Mouse (Mus musculus): ENCODE measurements around the gene Abtb2. TPM values are rescaled to one million over a fixed set of nuclear protein-coding genes. Genes with fewer than 3 reads are reported as not detected.

The Abtb2 gene
- polyA plus RNA-seq, 1 experiment from 2014 or later, result 0.14 TPM

DNA sequence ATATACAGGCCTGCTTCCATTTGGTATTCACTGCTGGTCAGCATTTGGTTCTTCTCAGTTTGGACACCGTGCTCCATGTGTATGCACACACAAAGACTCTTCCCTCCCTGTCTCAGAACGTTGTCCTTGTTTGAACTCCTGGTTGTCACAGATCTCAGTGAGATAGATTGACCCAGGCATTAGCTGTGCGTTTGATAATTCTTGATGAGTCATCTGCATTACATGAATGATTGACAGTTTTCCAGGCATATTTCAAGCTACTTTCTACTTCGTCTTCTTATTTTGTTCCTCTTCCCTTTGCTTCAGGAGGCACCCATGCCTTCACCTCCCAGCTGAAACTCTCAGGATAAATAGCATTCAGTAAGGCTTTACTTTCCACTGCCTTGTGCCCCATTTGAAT lies 107.5 kb downstream of the Abtb2 start:
- Histone ChIP-seq H3K36me3 (ENCODE audit: inconsistent target) (no peaks in the 10 kb centered on the region), H3K4me3 (ENCODE audit: inconsistent target) (no peak overlapping the region), H3K27ac (no peak overlapping the region; the same call in 1 of the 2 replicates), H3K79me2 (ENCODE audit: inconsistent target) (no peaks in the 10 kb centered on the region)
- WGBS (ENCODE audit: missing documents), result 42% methylated on average over 4 of the region's 4 CpGs

DNA sequence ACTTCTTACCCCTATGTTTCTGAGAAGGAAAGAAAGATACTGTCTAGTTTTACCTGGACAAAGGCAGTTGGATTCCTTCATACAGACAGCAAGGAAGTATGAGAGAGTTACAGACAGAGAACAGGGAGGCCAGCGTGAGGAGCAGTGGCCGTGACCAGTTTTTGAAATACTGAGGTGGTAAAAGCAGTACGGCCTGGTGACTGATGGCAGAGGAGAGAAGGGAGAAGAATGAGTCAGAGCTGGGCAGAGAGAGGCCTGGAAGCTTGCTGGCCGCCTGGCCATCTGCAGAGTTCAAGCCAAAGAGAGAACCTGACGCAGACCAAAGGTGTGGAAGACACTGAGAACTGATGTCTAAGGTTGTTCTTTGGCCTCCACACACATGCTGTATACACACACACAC lies 109.3 kb downstream of the Abtb2 start:
- 85% methylated on average over 5 of the region's 5 CpGs for WGBS (ENCODE audit: missing documents)
- Histone ChIP-seq H3K27ac (no peak overlapping the region), H3K79me2 (ENCODE audit: inconsistent target) (no peaks in the 10 kb centered on the region), H3K36me3 (ENCODE audit: inconsistent target) (no peaks in the 10 kb centered on the region), H3K4me3 (ENCODE audit: inconsistent target) (no peak overlapping the region)

DNA sequence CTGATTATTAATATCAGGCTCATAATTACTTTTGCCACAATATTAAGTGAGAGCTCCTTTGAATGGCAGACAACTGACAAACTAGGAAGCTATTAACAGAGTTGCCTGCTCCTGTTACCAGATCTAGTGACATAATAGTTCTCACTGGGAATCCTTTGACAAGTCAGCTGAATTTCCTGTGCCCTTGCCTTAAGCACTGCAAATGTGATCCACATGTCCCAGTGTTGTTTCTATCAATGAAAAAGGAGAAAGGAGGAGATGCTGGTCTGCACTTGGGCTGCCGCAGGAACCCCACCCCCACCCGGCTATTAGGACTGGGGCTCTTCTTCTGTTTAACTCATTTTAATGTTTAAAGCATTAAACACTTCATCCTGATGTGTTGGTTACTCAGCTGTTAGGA lies 110.7 kb downstream of the Abtb2 start:
- Histone ChIP-seq H3K79me2 (ENCODE audit: inconsistent target) (no peaks in the 10 kb centered on the region), H3K36me3 (ENCODE audit: inconsistent target) (no peaks in the 10 kb centered on the region), H3K27ac (no peak overlapping the region), H3K4me3 (ENCODE audit: inconsistent target) (no peak overlapping the region)
- WGBS (ENCODE audit: missing documents), result 89% methylated on average over 2 of the region's 2 CpGs

DNA sequence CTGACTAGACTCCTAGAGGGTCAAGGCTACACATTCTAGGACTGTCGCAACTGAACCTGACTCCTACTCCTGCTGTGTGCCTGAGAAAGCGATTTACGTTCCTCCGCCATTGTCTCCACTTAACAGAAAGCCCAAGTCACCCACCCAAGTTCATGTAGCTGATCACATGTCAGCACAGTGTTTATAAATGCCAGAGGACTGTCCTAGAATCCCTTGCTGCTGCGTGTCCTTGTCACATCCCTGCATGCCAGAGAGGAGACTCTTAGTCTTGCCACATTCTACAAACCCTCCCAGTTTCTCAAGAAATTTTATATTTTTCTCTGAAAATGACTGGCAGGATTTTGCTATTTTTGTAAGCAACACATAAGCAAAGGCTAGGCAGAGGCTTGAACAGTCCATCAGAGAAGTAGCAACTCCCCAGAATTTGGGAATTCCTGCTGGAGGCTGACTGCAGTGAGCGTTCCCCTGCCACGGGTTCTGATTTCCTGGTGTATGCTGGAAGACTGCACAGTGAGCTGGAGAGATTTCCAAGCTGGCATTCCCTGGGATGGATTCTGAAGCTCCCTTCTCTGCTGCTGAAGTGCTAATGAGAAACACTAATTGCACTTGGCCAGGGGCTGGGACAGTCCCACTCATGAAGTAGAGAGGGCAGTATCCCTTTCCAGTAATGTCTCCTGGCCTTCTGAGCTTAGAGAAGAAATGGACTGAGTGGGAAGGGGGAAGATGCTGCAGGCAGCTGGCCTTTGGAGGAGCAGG lies 111.7 kb downstream of the Abtb2 start:
- Histone ChIP-seq H3K27ac (no peak overlapping the region), H3K36me3 (ENCODE audit: inconsistent target) (no peaks in the 10 kb centered on the region), H3K4me3 (ENCODE audit: inconsistent target) (no peak overlapping the region), H3K79me2 (ENCODE audit: inconsistent target) (no peaks in the 10 kb centered on the region)
- 100% methylated on average over 7 of the region's 7 CpGs for WGBS (ENCODE audit: missing documents)

DNA sequence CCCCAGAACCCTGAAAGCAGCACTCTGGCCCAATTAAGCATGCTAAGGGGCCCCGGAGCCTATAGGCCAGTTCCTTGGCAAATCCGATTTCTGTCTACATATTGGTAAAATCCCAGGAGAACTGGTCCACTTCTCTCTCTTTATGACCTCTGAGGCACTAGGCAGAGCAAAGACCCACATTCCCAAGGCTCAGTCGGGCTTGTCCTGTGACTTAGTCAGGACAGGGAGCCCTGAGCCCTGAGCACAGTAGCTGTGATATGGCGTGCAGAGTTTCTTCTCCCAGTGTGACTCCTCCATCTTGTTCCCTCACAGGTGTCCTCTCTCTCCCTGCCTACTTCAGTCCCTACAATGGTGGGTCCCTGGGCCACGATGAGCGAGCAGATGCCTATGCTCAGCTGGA lies 112.3 kb downstream of the Abtb2 start:
- H3K79me2 ChIP-seq (ENCODE audit: inconsistent target), result no peaks in the 10 kb centered on the region
- no peak overlapping the region for H3K27ac ChIP-seq
- H3K36me3 ChIP-seq (ENCODE audit: inconsistent target), result no peaks in the 10 kb centered on the region
- no peak overlapping the region for H3K4me3 ChIP-seq (ENCODE audit: inconsistent target)
- WGBS (ENCODE audit: missing documents), result 92% methylated on average over 5 of the region's 6 CpGs

DNA sequence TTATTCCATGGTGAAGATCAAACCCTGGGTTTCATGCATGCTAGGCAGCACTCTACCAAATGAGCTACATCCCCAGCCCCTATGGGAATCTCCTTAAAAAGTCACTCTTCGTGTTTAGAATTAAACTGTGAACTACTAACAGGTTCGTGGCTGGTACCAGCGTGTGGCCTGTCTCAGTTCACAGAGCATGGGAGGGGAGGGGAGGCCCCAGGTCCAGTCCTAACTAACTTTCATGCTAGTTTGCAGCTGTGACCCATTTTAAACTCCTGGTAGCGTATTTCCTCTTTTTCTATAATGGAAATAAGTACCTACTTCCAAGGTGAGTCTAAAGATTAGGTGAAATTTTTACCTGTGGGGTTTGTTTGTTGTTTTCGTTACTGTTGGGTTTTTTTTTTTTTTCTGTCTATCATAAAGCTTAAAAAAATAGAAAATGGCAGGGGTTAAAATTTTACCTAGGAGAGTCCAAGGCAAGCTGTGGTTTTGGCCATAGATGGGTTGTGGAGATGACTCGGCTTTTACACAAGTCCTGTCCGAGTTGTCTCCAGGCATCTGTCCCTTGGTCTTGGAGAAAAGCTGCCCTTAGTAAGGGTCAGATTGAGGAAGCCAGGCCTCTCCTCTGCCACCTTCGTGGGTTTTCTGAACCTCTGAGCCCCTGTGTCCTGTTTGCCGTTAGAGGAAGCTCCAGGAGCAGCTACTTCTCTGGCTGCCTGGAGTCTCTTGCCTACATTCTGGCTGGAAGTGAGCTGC lies 114.4 kb downstream of the Abtb2 start:
- WGBS (ENCODE audit: missing documents), result 58% methylated on average over 9 of the region's 9 CpGs
- no peaks in the 10 kb centered on the region for H3K79me2 ChIP-seq (ENCODE audit: inconsistent target)
- H3K27ac ChIP-seq, result no peak overlapping the region
- H3K36me3 ChIP-seq (ENCODE audit: inconsistent target), result no peaks in the 10 kb centered on the region
- H3K4me3 ChIP-seq (ENCODE audit: inconsistent target), result no peak overlapping the region

DNA sequence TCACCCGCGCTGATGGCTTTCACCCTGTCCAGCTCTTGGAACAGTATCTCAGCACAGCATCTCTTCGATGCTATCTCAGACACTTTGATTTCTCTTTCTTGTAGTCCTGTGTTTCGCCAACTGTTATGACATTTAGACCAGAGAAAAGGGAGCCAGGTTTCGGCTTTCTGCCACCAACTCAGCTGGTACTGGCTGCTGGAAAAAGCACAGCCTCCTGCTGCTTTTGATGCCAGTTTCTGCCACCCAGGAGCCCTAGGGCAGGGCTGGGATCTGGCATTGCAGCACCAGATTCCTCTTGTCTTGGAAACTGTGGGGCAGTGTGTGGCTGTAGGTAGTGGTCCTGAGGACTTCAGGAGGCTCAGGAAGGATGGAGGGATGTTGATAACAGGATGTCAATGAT lies 115.0 kb downstream of the Abtb2 start:
- Histone ChIP-seq H3K79me2 (ENCODE audit: inconsistent target) (no peaks in the 10 kb centered on the region), H3K27ac (no peak overlapping the region), H3K36me3 (ENCODE audit: inconsistent target) (no peaks in the 10 kb centered on the region), H3K4me3 (ENCODE audit: inconsistent target) (no peak overlapping the region)
- 90% methylated on average over 5 of the region's 5 CpGs for WGBS (ENCODE audit: missing documents)

DNA sequence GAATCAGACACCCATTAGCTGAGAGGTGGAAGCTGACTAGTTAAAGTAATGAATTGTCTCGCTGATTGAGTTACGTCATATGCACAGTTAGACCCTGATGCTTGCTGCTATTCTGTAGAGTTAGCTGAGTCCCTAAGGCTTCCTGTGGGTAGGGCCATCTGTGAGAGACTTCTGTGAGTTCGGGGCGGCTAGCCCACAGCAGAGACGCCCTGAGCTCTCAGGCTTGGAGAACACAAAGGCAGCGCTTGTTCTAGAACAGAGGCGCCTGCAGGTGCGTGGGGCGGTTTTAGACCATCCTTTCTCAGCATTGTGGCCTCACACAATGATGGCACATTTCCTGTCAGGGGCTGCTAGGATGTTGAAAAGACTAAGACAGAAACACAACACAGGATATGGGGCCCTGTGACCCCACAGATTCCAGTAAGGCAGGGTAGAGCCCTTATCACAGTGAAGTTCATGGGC lies 116.2 kb downstream of the Abtb2 start:
- 54% methylated on average over 9 of the region's 9 CpGs for WGBS (ENCODE audit: missing documents)
- Histone ChIP-seq H3K27ac (no peak overlapping the region), H3K4me3 (ENCODE audit: inconsistent target) (no peak overlapping the region)

DNA sequence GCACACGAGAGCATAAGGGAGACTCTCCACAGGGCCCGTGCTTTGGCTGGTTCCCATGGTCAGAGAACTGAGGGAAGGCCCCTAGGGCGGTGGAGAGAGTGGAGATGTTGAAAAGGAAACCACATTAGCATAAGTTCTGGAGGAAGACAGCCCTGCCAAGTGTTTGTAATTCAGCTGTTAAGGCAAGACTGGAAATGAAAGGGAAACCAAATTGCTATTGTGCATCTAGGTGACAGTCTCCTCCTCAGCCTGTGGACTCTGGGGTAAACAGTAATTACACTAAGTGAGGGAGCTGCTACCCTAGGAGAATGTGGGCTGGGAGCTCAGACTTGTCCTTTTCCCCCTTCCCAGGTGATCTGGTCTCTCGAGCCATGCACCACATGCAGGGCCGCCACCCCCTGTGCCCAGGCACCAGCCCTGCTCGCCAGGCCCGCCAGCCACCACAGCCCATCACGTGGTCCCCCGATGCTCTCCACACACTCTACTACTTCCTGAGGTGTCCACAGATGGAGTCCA lies 116.9 kb downstream of the Abtb2 start:
- Histone ChIP-seq H3K4me3 (ENCODE audit: inconsistent target) (no peak overlapping the region), H3K79me2 (ENCODE audit: inconsistent target) (no peaks in the 10 kb centered on the region), H3K27ac (no peak overlapping the region), H3K36me3 (ENCODE audit: inconsistent target) (no peaks in the 10 kb centered on the region)
- 25% methylated on average over 9 of the region's 9 CpGs for WGBS (ENCODE audit: missing documents)

More for the DNA sequence above, 116.2 kb downstream of the Abtb2 start:
- H3K36me3 ChIP-seq (ENCODE audit: inconsistent target), result no peaks in the 10 kb centered on the region
- no peaks in the 10 kb centered on the region for H3K79me2 ChIP-seq (ENCODE audit: inconsistent target)

DNA sequence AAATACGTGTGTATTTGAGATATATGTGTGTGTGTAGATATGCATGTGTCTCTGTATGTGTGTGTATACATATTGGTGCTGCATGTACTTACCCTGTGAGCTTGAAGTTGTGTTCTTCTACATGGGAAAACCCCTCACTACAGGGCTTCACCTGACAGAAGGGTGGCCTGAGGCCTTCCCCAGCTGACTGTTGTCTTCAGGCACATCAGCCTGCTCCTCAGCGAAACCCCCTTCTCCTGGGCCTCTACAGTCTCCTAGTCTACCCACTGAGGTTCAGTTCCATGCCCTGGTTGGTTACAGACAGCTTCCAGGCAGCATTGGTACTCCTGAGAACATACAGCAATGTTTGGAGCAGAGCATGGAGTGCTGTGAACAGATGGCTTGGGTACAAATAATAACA lies 118.3 kb downstream of the Abtb2 start:
- Histone ChIP-seq H3K36me3 (ENCODE audit: inconsistent target) (no peaks in the 10 kb centered on the region), H3K4me3 (ENCODE audit: inconsistent target) (no peak overlapping the region), H3K27ac (no peak overlapping the region), H3K79me2 (ENCODE audit: inconsistent target) (no peaks in the 10 kb centered on the region)
- 94% methylated on average over 2 of the region's 2 CpGs for WGBS (ENCODE audit: missing documents)

DNA sequence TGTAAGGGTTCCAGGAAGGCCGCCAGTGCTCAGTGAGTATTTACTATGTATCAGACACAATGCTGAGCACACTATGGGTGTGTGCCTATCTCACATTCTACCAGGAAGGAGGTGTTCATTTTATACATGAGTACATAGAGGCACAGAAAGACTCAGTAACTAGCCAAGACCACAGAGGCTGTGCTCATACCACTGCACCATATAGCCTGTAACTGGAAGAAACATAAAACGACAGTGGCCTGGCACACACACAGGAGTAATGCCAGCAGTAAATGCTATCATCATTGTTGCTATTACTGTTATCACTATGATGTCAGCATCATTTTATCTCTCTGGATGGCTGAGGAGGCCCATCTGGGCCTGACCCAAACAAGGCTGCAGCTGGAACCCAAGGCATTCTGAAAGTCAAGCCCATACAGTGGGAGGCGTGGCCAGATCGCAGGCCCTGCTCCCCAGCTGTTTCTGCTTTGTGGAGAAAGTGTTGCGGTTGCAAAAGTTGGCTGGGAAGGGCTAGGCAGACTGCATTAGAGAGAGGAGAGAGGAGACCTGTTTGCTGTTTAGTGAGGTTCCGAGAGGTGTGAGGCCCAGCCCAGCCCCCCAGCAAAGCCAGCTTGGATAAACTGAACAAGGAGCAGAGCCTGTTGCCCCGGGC lies 118.9 kb downstream of the Abtb2 start:
- WGBS (ENCODE audit: missing documents), result 73% methylated on average over 7 of the region's 7 CpGs
- Histone ChIP-seq H3K36me3 (ENCODE audit: inconsistent target) (no peaks in the 10 kb centered on the region), H3K27ac (no peak overlapping the region), H3K79me2 (ENCODE audit: inconsistent target) (no peaks in the 10 kb centered on the region), H3K4me3 (ENCODE audit: inconsistent target) (no peak overlapping the region)

DNA sequence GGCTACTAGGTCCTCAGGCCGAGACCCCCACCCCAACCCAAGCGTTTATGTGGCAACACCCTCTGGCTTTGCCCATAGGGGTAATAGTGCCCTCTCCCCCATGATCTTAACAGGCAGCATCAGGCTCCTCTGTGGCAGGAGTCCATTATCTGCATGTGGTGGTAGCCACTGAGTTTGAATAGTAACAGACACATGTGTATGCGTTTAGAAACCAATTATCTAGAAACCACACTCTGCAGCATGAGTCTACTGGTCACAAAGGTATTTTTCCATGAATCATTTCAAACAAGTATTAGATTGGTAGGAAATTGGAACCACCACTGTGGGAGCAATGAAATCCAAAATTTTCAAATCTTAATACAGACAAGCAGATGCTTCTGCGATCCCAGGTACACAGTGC lies 119.5 kb downstream of the Abtb2 start:
- H3K4me3 ChIP-seq (ENCODE audit: inconsistent target), result no peak overlapping the region
- WGBS (ENCODE audit: missing documents), result 79% methylated on average over 4 of the region's 4 CpGs
- no peak overlapping the region for H3K27ac ChIP-seq
- H3K79me2 ChIP-seq (ENCODE audit: inconsistent target), result no peaks in the 10 kb centered on the region
- no peaks in the 10 kb centered on the region for H3K36me3 ChIP-seq (ENCODE audit: inconsistent target)

DNA sequence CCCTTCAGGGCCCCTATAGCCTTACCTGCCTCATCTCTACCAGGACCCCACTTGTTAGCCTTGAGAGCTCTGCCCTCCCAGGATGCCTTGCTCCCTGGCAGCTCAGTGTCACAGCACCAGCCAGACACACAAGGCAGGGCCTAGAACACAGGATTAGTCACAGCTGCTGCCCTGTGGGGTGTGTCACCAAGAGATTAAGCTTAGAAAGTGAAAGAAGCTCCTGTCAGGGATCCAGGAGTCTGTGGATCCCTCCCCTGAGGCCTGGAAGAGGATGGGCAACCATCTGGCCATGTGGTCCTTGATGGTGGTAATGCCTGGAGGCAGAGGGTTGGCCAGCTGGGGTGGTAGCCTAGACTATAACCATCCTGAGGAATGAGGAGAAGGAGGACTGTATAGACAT lies 121.0 kb downstream of the Abtb2 start:
- Histone ChIP-seq H3K27ac (no peak overlapping the region), H3K36me3 (ENCODE audit: inconsistent target) (no peaks in the 10 kb centered on the region), H3K79me2 (ENCODE audit: inconsistent target) (no peaks in the 10 kb centered on the region), H3K4me3 (ENCODE audit: inconsistent target) (no peak overlapping the region)

DNA sequence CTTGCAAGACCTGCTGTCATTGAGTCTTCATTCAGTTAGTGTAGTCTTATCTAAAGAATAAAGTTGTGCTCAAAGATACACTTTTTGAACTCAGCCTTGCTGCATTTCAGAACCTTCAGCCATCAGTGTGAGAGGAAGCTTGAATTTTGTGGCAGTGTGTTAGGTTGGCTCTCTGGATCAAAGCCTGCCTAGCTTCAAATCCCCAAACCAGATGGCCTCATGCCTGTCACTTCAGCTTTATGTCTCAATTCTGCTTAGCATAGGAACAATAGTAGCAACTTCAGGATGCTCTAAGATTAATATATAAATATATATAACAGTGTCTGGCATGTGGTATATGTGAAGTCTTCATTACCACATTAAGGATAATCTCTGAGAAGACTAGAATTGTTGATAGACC lies 121.8 kb downstream of the Abtb2 start:
- H3K79me2 ChIP-seq (ENCODE audit: inconsistent target), result no peaks in the 10 kb centered on the region
- H3K27ac ChIP-seq, result no peak overlapping the region
- no peaks in the 10 kb centered on the region for H3K36me3 ChIP-seq (ENCODE audit: inconsistent target)
- no peak overlapping the region for H3K4me3 ChIP-seq (ENCODE audit: inconsistent target)

DNA sequence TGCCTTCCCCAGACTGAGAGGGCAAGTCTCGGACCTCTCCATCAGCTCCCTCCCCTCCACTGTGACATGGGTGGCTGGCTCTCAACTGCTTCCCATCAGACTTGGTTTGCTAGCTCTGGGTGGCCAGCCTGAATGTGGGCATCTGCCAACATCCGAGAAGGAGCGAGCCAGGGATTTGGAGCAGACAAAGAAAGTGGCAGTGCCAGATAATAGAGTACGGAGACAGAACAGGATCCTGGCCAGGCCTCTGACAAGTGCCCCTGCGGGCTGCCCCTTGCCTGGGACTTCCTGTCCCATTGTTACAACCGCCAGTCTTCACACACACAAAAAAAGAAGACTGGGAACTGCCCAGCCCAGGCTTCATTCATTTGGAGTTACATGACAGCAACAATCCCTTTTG lies 124.3 kb downstream of the Abtb2 start:
- H3K4me3 ChIP-seq (ENCODE audit: inconsistent target), result no peak overlapping the region
- H3K36me3 ChIP-seq (ENCODE audit: inconsistent target), result no peaks in the 10 kb centered on the region
- H3K27ac ChIP-seq, result no peak overlapping the region
- H3K79me2 ChIP-seq (ENCODE audit: inconsistent target), result no peaks in the 10 kb centered on the region
- WGBS (ENCODE audit: missing documents), result 78% methylated on average over 6 of the region's 6 CpGs
